Mouse (Mus musculus) E14TG2a.4 (cell line): ENCODE data around the gene Gar1.

ENCODE experiments used
- H3K27me3 ChIP-seq: 2 replicates; pipeline ENCODE4 v1.6.1; 2014; ENCODE audit warnings: low read length, control low read depth; ENCODE audit not compliant: insufficient read depth
- H3K36me3 ChIP-seq: 2 replicates; pipeline ENCODE4 v1.6.1; 2014; ENCODE audit warnings: low read length, control low read depth; ENCODE audit not compliant: insufficient read depth
- H3K4me1 ChIP-seq: replicated peaks from 2 replicates; pipeline ENCODE4 v1.6.1; 2014; ENCODE audit warnings: low read depth, low read length, control low read depth
- H3K4me3 ChIP-seq: replicated peaks from 2 replicates; pipeline ENCODE4 v1.5.1; 2014; ENCODE audit warnings: mild to moderate bottlenecking, low read length
- H3K9me3 ChIP-seq: 2 replicates; pipeline ENCODE4 v1.6.1; 2014; ENCODE audit warnings: low read length, control low read depth
- CTCF ChIP-seq: conservative IDR thresholded peaks from 2 replicates; pipeline ENCODE4 v1.5.1; 2014; ENCODE audit warnings: low read length
- NANOG ChIP-seq: IDR thresholded peaks from 2 replicates; pipeline ENCODE4 v1.6.1; 2014; ENCODE audit warnings: borderline replicate concordance, low read length, mixed read lengths
- POU5F1 ChIP-seq: IDR thresholded peaks from 2 replicates; pipeline ENCODE4 v1.6.1; 2014; ENCODE audit warnings: low read length, borderline replicate concordance

Gene Gar1

GRCm38 (mm10) chr3:129793801-129794200 is 37.4 kb downstream of the Gar1 start:
- 0 out of 2 replicates have a peak, but pooled peaks cover under 1% of the 10 kb centered on the region for H3K4me1 ChIP-seq
- no peaks in the 10 kb centered on the region for H3K9me3 ChIP-seq
- TF ChIP-seq NANOG, result no peak
- TF ChIP-seq POU5F1, result no peak
- no peak for TF ChIP-seq CTCF
- H3K27me3 ChIP-seq, result 0 out of 2 replicates have a peak, but pooled peaks cover 2% of the 10 kb centered on the region
- no peak overlapping the region for H3K4me3 ChIP-seq
- H3K36me3 ChIP-seq, result no peaks in the 10 kb centered on the region

- Histone ChIP-seq H3K9me3 (peaks cover 52% of the 10 kb centered on the region), H3K36me3 (no peaks in the 10 kb centered on the region), H3K27me3 (no peaks in the 10 kb centered on the region), H3K4me3 (no peak overlapping the region), H3K4me1 (no peaks in the 10 kb centered on the region)
- TF ChIP-seq NANOG (no peak), POU5F1 (no peak), CTCF (no peak)
These were observed 48.5 kb downstream of the Gar1 start for GRCm38 (mm10) chr3:129782746-129783145.

GRCm38 (mm10) chr3:129781435-129781834 is 49.8 kb downstream of the Gar1 start:
- Histone ChIP-seq H3K4me1 (no peaks in the 10 kb centered on the region), H3K4me3 (no peak overlapping the region), H3K27me3 (no peaks in the 10 kb centered on the region), H3K36me3 (no peaks in the 10 kb centered on the region), H3K9me3 (peaks cover 46% of the 10 kb centered on the region)
- no peak for TF ChIP-seq POU5F1
